Mouse (Mus musculus) embryonic fibroblast, embryonic 13.5 days (primary cell): ENCODE measurements around the gene Batf3. TPM values are rescaled to one million over a fixed set of nuclear protein-coding genes. Genes with fewer than 3 reads are reported as not detected.
A peak's percentile ranks its signal among the peaks of the same experiment; 100 is the strongest.

Experiments used
- H3K27ac ChIP-seq: 2 replicates; pipeline ENCODE4 v1.5.1; 2012; ENCODE audit warnings: low read length, control low read depth, inconsistent platforms; ENCODE audit not compliant: insufficient read depth
- H3K4me1 ChIP-seq: 2 replicates; pipeline ENCODE4 v1.6.1; 2011; ENCODE audit warnings: low read length; ENCODE audit not compliant: control insufficient read depth, insufficient read depth
- H3K4me3 ChIP-seq: 2 replicates; pipeline ENCODE4 v1.5.1; 2011; ENCODE audit warnings: mild to moderate bottlenecking, control low read depth, low read length; ENCODE audit not compliant: insufficient read depth
- CTCF ChIP-seq: IDR thresholded peaks from 2 replicates; pipeline ENCODE4 v1.5.1; 2011; ENCODE audit warnings: mild to moderate bottlenecking, control low read depth, low read length, moderate library complexity, borderline replicate concordance; ENCODE audit not compliant: insufficient read depth
- POLR2A ChIP-seq: IDR thresholded peaks from 2 replicates; pipeline ENCODE4 v1.6.1; 2011; ENCODE audit warnings: low read depth, mild to moderate bottlenecking, control low read depth, low read length, moderate library complexity
- polyA plus RNA-seq: library from polyadenylated mRNA; stranded (reverse); fragments of >200 nt; gene quantifications from 2 replicates; pipeline ENCODE4 v1.2.4, GENCODE M21; 2011; ENCODE audit warnings: low read depth; ENCODE audit not compliant: missing spikeins, insufficient read length

The Batf3 gene
- polyA plus RNA-seq, 1 experiment: not detected

DNA sequence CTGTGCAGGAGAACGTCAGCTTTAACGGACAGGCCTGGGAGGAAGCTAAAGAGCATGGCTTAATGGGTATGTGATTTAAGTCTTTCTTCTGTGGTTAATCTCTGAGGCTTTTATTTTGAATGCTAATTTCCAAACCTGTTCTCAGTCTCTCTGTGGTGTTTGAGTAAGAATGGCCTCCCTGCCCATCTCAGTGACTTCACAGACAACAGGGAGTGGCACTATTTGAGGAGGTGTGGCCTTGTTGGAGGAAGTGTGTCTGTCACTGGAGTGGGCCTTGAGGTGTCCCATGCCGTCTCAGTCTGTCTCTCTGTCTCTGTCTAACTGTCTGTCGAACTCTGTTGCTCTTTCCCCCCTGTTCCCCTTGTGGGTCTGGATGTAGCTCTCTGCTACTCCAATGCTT, 32.5 kb upstream of the Batf3 start:
- H3K4me1 ChIP-seq: no peaks in the 10 kb centered on the region
- H3K27ac ChIP-seq: no peak overlapping the region
- no peak overlapping the region for H3K4me3 ChIP-seq
- TF ChIP-seq CTCF (no peak), POLR2A (no peak)

GRCm38 (mm10) chr1:191068377-191068776, 29.3 kb upstream of the Batf3 start:
- H3K4me3 ChIP-seq: no peak overlapping the region
- no peak for TF ChIP-seq POLR2A
- TF ChIP-seq CTCF: peak; percentile 7; the same call in 1 of the 2 replicates
- H3K4me1 ChIP-seq: no peaks in the 10 kb centered on the region
- H3K27ac ChIP-seq: no peak overlapping the region

DNA sequence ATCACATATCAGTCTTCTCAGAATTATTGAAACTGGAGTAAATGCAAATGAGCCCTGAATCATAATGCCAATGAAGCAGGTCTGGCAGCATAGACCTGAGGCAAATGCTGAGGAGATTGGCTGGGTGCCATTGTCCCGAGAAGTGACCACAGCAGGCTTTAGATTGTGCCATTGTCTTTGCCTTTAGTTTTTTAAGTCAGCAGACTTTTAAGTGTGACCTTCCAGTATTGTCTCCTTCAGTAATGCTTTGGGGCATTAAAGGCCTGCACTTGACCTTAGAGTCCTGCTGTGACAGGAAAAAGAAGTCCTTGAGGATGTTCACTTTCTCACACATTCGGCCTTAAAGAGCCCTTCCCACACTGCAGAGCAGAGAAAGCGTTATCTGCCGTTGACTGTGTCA, 27.4 kb upstream of the Batf3 start:
- TF ChIP-seq POLR2A (no peak), CTCF (no peak)
- Histone ChIP-seq H3K27ac (no peak overlapping the region), H3K4me1 (peaks cover 3% of the 10 kb centered on the region; the same call in 1 of the 2 replicates), H3K4me3 (no peak overlapping the region)

GRCm38 (mm10) chr1:191071613-191072012, 26.0 kb upstream of the Batf3 start:
- no peak for TF ChIP-seq POLR2A
- TF ChIP-seq CTCF: no peak
- Histone ChIP-seq H3K27ac (no peak overlapping the region), H3K4me3 (no peak overlapping the region), H3K4me1 (peaks cover 5% of the 10 kb centered on the region)

- no peak for TF ChIP-seq POLR2A
- no peak for TF ChIP-seq CTCF
- Histone ChIP-seq H3K27ac (no peak overlapping the region), H3K4me1 (peaks cover 5% of the 10 kb centered on the region), H3K4me3 (no peak overlapping the region)
Measured at GRCm38 (mm10) chr1:191072329-191072913, 25.2 kb upstream of the Batf3 start.

DNA sequence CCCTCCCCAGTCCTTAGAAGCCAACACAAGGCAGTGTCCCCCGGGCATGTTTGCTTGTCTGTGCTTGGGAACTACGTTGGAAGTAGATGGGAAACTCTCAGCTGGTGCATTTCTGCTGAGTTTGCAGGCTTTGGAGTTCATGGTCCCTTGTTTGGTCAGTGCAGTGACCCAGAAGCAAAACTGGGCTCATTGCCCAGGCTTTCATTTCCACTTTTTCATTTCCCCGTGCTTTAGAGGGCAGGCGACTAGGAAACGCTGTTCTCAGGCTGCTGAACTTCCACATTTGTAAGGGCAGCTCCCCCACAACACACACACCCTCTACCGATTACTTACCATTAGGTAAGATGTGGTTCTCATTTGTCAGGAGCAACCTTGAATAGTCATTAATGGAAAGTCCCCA, 24.6 kb upstream of the Batf3 start:
- H3K4me1 ChIP-seq: peaks cover 5% of the 10 kb centered on the region
- no peak overlapping the region for H3K27ac ChIP-seq
- no peak for TF ChIP-seq CTCF
- no peak for TF ChIP-seq POLR2A
- H3K4me3 ChIP-seq: no peak overlapping the region

DNA sequence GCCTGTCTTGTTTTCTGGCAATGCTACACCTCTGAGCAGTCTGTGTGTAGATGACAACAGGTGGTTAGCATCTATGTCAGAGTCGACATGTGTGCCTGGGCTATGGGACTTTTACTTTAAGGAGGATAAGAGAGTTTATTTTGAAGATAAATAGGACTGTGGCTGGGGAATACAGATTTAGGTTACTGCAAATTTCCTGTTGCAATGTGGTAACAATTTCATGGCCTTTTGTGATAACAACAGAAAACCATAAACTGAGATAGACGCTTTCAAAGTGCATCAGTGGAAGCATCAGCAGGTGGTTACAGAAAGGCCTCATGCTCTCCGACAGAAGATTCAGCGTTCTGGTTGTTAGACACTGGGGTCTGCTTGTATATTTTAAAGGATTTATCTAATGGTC, 24.2 kb upstream of the Batf3 start:
- H3K4me1 ChIP-seq: peaks cover 5% of the 10 kb centered on the region
- TF ChIP-seq POLR2A: no peak
- no peak for TF ChIP-seq CTCF
- no peak overlapping the region for H3K4me3 ChIP-seq
- H3K27ac ChIP-seq: no peak overlapping the region

DNA sequence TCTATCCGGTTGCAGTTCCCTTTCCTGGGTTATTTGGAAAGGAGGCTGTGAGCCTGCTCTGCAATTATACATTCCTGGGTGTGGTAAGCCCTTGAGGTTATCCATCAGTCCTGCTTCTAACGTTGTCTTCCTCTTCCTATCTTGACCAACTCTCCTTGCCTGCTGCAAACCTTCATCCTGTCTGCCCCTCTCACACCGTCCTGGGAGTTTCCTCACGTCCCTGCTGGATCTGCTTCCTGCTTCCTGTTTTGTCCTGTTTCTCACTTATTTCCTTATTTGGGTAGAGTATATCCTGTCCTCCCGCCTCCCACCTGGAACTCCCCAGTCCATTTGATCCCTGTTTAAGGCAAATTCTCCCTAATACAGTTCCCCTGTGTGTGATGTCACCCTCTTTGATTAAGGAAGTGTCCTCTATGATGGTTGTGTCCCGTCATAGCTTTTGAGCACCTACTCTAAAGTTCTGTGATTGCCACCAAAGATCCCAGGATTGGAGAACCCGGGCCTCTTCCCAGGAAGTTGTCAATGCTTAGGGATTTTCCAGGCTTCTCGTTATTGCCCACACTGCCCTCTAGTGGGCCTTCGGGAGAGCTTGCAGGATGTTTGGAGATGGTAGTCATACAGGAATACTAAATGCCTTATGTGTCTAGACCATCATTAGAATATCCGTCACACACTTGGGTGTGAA, 22.3 kb upstream of the Batf3 start:
- Histone ChIP-seq H3K4me3 (no peak overlapping the region), H3K27ac (peak overlapping the region; percentile 17; the same call in 1 of the 2 replicates), H3K4me1 (peaks cover 5% of the 10 kb centered on the region)
- no peak for TF ChIP-seq CTCF

- H3K4me3 ChIP-seq: no peak overlapping the region
- H3K27ac ChIP-seq: no peak overlapping the region
- H3K4me1 ChIP-seq: no peaks in the 10 kb centered on the region
- TF ChIP-seq CTCF (no peak), POLR2A (no peak)
Measured at GRCm38 (mm10) chr1:191083230-191083629, 14.4 kb upstream of the Batf3 start.

DNA sequence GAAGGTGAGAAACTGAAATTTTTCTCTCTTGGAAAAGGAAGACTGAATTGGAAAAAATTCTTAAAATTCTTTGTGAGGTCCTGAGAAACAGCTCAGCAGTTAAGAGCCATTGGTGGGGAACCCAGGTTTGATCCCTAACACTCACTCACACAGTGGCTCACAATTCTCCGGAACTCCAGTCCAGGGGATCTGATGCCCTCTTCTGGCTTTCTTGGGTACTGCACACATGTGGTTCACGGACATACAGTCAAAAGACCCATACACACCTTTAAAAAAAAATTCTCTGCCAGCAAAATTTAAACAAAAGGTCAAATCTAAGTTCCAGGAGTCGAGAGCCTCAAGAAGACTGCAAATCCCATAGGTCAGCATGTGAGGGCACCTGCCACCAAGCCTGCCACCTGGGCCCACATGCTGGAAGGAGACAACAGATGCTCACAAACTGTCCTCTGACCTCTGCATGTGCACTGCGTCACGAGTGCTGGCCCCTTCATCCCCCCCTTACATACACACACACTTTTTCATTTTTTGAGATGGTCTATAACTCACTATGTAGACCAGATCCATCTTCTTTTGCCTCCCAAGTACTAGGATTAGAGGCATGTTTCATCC, 12.6 kb upstream of the Batf3 start:
- TF ChIP-seq POLR2A: no peak
- no peak for TF ChIP-seq CTCF
- no peak overlapping the region for H3K4me3 ChIP-seq
- H3K27ac ChIP-seq: no peak overlapping the region
- no peaks in the 10 kb centered on the region for H3K4me1 ChIP-seq

DNA sequence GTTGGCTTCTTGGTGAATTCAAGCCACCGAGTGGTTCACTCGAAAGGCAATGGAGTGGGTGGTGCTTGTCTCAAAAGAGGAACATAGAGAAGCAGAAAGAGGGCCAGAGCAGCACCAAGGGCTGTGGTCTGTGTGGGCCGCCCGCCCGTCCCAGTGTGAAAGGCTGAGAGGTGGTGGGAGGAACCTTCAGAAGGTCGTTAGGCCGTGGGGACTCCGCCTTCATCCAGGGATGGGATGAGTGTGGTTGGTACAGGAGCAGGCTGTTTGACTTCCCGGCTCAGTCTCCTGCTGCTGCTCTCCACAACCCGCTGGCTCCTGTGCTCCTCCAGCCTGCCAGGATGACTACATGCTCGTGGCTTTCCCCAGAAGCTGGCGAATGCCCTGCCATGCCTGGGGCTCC, 12.1 kb upstream of the Batf3 start:
- no peak overlapping the region for H3K4me3 ChIP-seq
- TF ChIP-seq POLR2A (no peak), CTCF (no peak)
- H3K27ac ChIP-seq: no peak overlapping the region
- no peaks in the 10 kb centered on the region for H3K4me1 ChIP-seq
